Mouse (Mus musculus) limb, embryonic 14.5 days (tissue): Measurements from ENCODE around the gene Syt16. TPM values are rescaled to one million over a fixed set of nuclear protein-coding genes. Genes with fewer than 3 reads are reported as not detected.

Experiments used
- ATAC-seq: fragments of 200-750 bp; cut with Nextera tagmentation; 2 replicates; pipeline ENCODE4 v1.8.0; 2017; ENCODE audit warnings: low read depth, moderate number of reproducible peaks, moderate TSS enrichment; ENCODE audit not compliant: low FRiP score
- DNase-seq: peaks from one replicate; pipeline ENCODE4 v3.0.0-alpha.2; 2015; ENCODE audit warnings: low spot score
- H3K27ac ChIP-seq: fragments of 300-500 bp; sonication (generic); replicated peaks from 2 replicates; pipeline ENCODE4 v1.5.1; 2014; ENCODE audit warnings: low read depth, mild to moderate bottlenecking, low read length, moderate library complexity, mixed read lengths
- H3K27me3 ChIP-seq: fragments of 300-500 bp; sonication (generic); 2 replicates; pipeline ENCODE4 v1.6.1; 2014; ENCODE audit warnings: low read length, mixed read lengths; ENCODE audit not compliant: control insufficient read depth, insufficient read depth
- H3K36me3 ChIP-seq: fragments of 300-500 bp; sonication (generic); 2 replicates; pipeline ENCODE4 v1.6.1; 2014; ENCODE audit warnings: mild to moderate bottlenecking, low read length, moderate library complexity, mixed read lengths; ENCODE audit not compliant: control insufficient read depth, insufficient read depth
- H3K4me1 ChIP-seq: fragments of 300-500 bp; sonication (generic); 2 replicates; pipeline ENCODE4 v1.6.1; 2014; ENCODE audit warnings: antibody characterized with exemption, low read length, mixed read lengths; ENCODE audit not compliant: control insufficient read depth, insufficient read depth
- H3K4me2 ChIP-seq: fragments of 300-500 bp; sonication (generic); replicated peaks from 2 replicates; pipeline ENCODE4 v1.6.1; 2014; ENCODE audit warnings: low read depth, mild to moderate bottlenecking, low read length, moderate library complexity; ENCODE audit not compliant: severe bottlenecking
- H3K4me3 ChIP-seq: fragments of 300-500 bp; sonication (generic); replicated peaks from 2 replicates; pipeline ENCODE4 v1.5.1; 2014; ENCODE audit warnings: low read length
- H3K9ac ChIP-seq: fragments of 300-500 bp; sonication (generic); 2 replicates; pipeline ENCODE4 v1.6.1; 2014; ENCODE audit warnings: mild to moderate bottlenecking, low read depth, low read length, moderate library complexity; ENCODE audit not compliant: severe bottlenecking
- H3K9me3 ChIP-seq: fragments of 300-500 bp; sonication (generic); 2 replicates; pipeline ENCODE4 v1.6.1; 2016; ENCODE audit warnings: low read length; ENCODE audit not compliant: control insufficient read depth
- POLR2A ChIP-seq: fragments of 200-500 bp; IDR thresholded peaks from 2 replicates; pipeline ENCODE4 v1.8.0; 2012; ENCODE audit warnings: inconsistent platforms, mild to moderate bottlenecking, moderate library complexity, borderline replicate concordance; ENCODE audit not compliant: insufficient read depth, insufficient read length; ENCODE audit errors: extremely low read depth
- WGBS: fragments of 180-500 bp; shearing (Covaris S2); extraction: QIAGEN DNeasy Blood & Tissue Kit; methylation state at CpG from one replicate; pipeline ENCODE4 v1.1.7; 2014; 5-methylcytosine and 5-hydroxymethylcytosine counted together
- polyA plus RNA-seq, 2 experiments: library from polyadenylated mRNA; depleted of rRNA in 1 of 2; stranded (reverse) in 1 of 2; unstranded in 1 of 2; fragments of >200 nt; fragmentation: Nextera tagmentation in 1 of 2; extraction: Ambion mirVana in 1 of 2; gene quantifications; 2 replicates each; pipeline versions ENCODE4 v1.2.1 to v1.2.3; 2012 to 2014

Syt16 gene
- polyA plus RNA-seq (2012; rRNA removed), result 2.4 and 2.8 TPM in 2 replicates
- polyA plus RNA-seq (2014; fragmentation: Nextera tagmentation; extraction: Ambion mirVana), result 4.3 and 5.0 TPM in 2 replicates

- Histone ChIP-seq H3K4me3 (peak within 1 kb of the TSS; percentile 59), H3K9me3 (no peaks in the 10 kb centered on the region), H3K4me1 (peaks cover 5% of the 10 kb centered on the region), H3K27ac (no peak within 1 kb of the TSS), H3K9ac (peak within 1 kb of the TSS; percentile 78), H3K36me3 (no peaks in the 10 kb centered on the region), H3K4me2 (peak within 1 kb of the TSS; percentile 84), H3K27me3 (peaks cover 17% of the 10 kb centered on the region; the same call in 1 of the 2 replicates)
- no peak for TF ChIP-seq POLR2A
- 3% methylated on average over 31 of the region's 67 CpGs for WGBS
- DNase-seq, result no peak
- ATAC-seq, result 0 out of 2 replicates have a peak, but pooled peaks have one; percentile 30
These were observed at the start of gene Syt16 for GRCm38 (mm10) chr12:73997297-73998127. Gene Syt16 (plus strand): TSS chr12:73997661.

- ATAC-seq, result no peak
- Histone ChIP-seq H3K9me3 (no peaks in the 10 kb centered on the region), H3K36me3 (peaks cover 32% of the 10 kb centered on the region), H3K4me1 (peaks cover 9% of the 10 kb centered on the region), H3K27me3 (no peaks in the 10 kb centered on the region), H3K9ac (no peak overlapping the region), H3K4me3 (no peak overlapping the region), H3K27ac (no peak overlapping the region), H3K4me2 (no peak overlapping the region)
- DNase-seq, result no peak
- no peak for TF ChIP-seq POLR2A
- 91% methylated on average over 4 of the region's 4 CpGs for WGBS
These were observed 49.0 kb upstream of the Syt16 start for GRCm38 (mm10) chr12:73948415-73948814.

- peak overlapping the region; percentile 62 for H3K4me2 ChIP-seq
- DNase-seq, result peak; percentile 21
- H3K27me3 ChIP-seq, result no peaks in the 10 kb centered on the region
- ATAC-seq, result peak; percentile 76
- H3K9me3 ChIP-seq, result no peaks in the 10 kb centered on the region
- H3K36me3 ChIP-seq, result peaks cover 22% of the 10 kb centered on the region
- peak overlapping the region; percentile 34 for H3K4me3 ChIP-seq
- WGBS, result 6% methylated on average over 46 of the region's 46 CpGs
- TF ChIP-seq POLR2A, result no peak
- H3K27ac ChIP-seq, result no peak overlapping the region
- peaks cover 9% of the 10 kb centered on the region for H3K4me1 ChIP-seq
- peak overlapping the region; percentile 50 for H3K9ac ChIP-seq
These were observed 48.0 kb upstream of the Syt16 start for GRCm38 (mm10) chr12:73949318-73950058.

GRCm38 (mm10) chr12:73952879-73953278 lies 44.6 kb upstream of the Syt16 start:
- peak overlapping the region; percentile 45 for H3K9ac ChIP-seq

More at GRCm38 (mm10) chr12:73952879-73953278, 44.6 kb upstream of the Syt16 start:
- H3K4me1 ChIP-seq, result peaks cover 9% of the 10 kb centered on the region
- 10% methylated on average over 15 of the region's 15 CpGs for WGBS
- H3K4me2 ChIP-seq, result peak overlapping the region; percentile 64
- peak overlapping the region; percentile 34 for H3K4me3 ChIP-seq
- DNase-seq (peak; percentile 50), ATAC-seq (no peak)
- TF ChIP-seq POLR2A, result no peak
- H3K27ac ChIP-seq, result no peak overlapping the region
- peaks cover 6% of the 10 kb centered on the region for H3K36me3 ChIP-seq
- no peaks in the 10 kb centered on the region for H3K27me3 ChIP-seq
- no peaks in the 10 kb centered on the region for H3K9me3 ChIP-seq
